Mouse (Mus musculus): ENCODE measurements at regions not wholly inside any gene's neighbourhood (a gene's known extent, or its start where the extent isn't known, plus 50 kb on each side); places are given as distances from the start of the nearest gene placed in this dataset.

GRCm38 (mm10) chr16:19151110-19151509 lies 162.8 kb downstream of the Olfr164 start:
- no peaks in the 10 kb centered on the region for H3K27me3 ChIP-seq (ENCODE audit: control insufficient read depth, insufficient read depth, insufficient read length)
- H3K4me3 ChIP-seq: no peak overlapping the region
- no peaks in the 10 kb centered on the region for H3K36me3 ChIP-seq (ENCODE audit: control insufficient read depth, insufficient read depth)
- H3ac ChIP-seq (ENCODE audit: control insufficient read depth, insufficient read length): no peak overlapping the region
- no peaks in the 10 kb centered on the region for H3K79me2 ChIP-seq (ENCODE audit: control insufficient read depth, insufficient read depth)
- no peak overlapping the region for H3K4me2 ChIP-seq (ENCODE audit: low read depth)
- TF ChIP-seq MYOD1 (IDR thresholded peaks at IDR 0.05; ENCODE audit: control insufficient read depth in 1 of 3, insufficient read length in 2 of 3, low read depth in 2 of 3) (no peak), POLR2A (IDR thresholded peaks at IDR 0.05; ENCODE audit: insufficient read length, low read depth) (no peak), POLR2AphosphoS2 (IDR thresholded peaks at IDR 0.05; ENCODE audit: insufficient read length, low read depth) (no peak), TCF12 (IDR thresholded peaks at IDR 0.05; ENCODE audit: insufficient read depth, poor library complexity, severe bottlenecking) (no peak), USF1 (IDR thresholded peaks at IDR 0.05; ENCODE audit: low read depth) (no peak), MYOG (IDR thresholded peaks at IDR 0.05; ENCODE audit: control insufficient read depth in 1 of 3, insufficient read depth in 1 of 3, insufficient read length in 2 of 3, low read depth in 2 of 3) (no peak), CEBPB (IDR thresholded peaks at IDR 0.05; ENCODE audit: insufficient read depth, poor library complexity, severe bottlenecking) (no peak), E2F4 (IDR thresholded peaks at IDR 0.05; ENCODE audit: insufficient read depth) (no peak), TCF3 (IDR thresholded peaks at IDR 0.05; ENCODE audit: insufficient read length, low read depth) (no peak), SRF (IDR thresholded peaks at IDR 0.05; ENCODE audit: control insufficient read depth, insufficient read length, low read depth) (no peak), MAX (IDR thresholded peaks at IDR 0.05; ENCODE audit: low read depth) (no peak), REST (IDR thresholded peaks at IDR 0.05; ENCODE audit: insufficient read depth, insufficient read length) (no peak)

- TF ChIP-seq TCF12 (IDR thresholded peaks at IDR 0.05; ENCODE audit: insufficient read depth, poor library complexity, severe bottlenecking) (no peak), MYOD1 (IDR thresholded peaks at IDR 0.05; ENCODE audit: control insufficient read depth in 1 of 3, insufficient read length in 2 of 3, low read depth in 2 of 3) (no peak), SRF (IDR thresholded peaks at IDR 0.05; ENCODE audit: control insufficient read depth, insufficient read length, low read depth) (no peak), TCF3 (IDR thresholded peaks at IDR 0.05; ENCODE audit: insufficient read length, low read depth) (no peak), CEBPB (IDR thresholded peaks at IDR 0.05; ENCODE audit: insufficient read depth, poor library complexity, severe bottlenecking) (no peak), POLR2A (IDR thresholded peaks at IDR 0.05; ENCODE audit: insufficient read length, low read depth) (no peak), MYOG (IDR thresholded peaks at IDR 0.05; ENCODE audit: control insufficient read depth in 1 of 3, insufficient read depth in 1 of 3, insufficient read length in 2 of 3, low read depth in 2 of 3) (no peak), MAX (IDR thresholded peaks at IDR 0.05; ENCODE audit: low read depth) (no peak)
- no peak overlapping the region for H3ac ChIP-seq (ENCODE audit: control insufficient read depth, insufficient read length)
- H3K27me3 ChIP-seq (ENCODE audit: control insufficient read depth, insufficient read depth, insufficient read length): no peaks in the 10 kb centered on the region
- H3K4me2 ChIP-seq (ENCODE audit: low read depth): no peak overlapping the region
- H3K36me3 ChIP-seq (ENCODE audit: control insufficient read depth, insufficient read depth): no peaks in the 10 kb centered on the region
- H3K79me2 ChIP-seq (ENCODE audit: control insufficient read depth, insufficient read depth): no peaks in the 10 kb centered on the region
- H3K4me3 ChIP-seq: no peak overlapping the region
Observed at GRCm38 (mm10) chr16:19150582-19150981, 163.3 kb downstream of the Olfr164 start.

GRCm38 (mm10) chr16:19146290-19146983 lies 167.4 kb downstream of the Olfr164 start:
- Histone ChIP-seq H3K4me2 (ENCODE audit: low read depth) (no peak overlapping the region), H3K79me2 (ENCODE audit: control insufficient read depth, insufficient read depth) (no peaks in the 10 kb centered on the region), H3K4me3 (no peak overlapping the region), H3K36me3 (ENCODE audit: control insufficient read depth, insufficient read depth) (no peaks in the 10 kb centered on the region), H3K27me3 (ENCODE audit: control insufficient read depth, insufficient read depth, insufficient read length) (no peaks in the 10 kb centered on the region), H3ac (ENCODE audit: control insufficient read depth, insufficient read length) (no peak overlapping the region)
- TF ChIP-seq MYOD1 (IDR thresholded peaks at IDR 0.05; ENCODE audit: control insufficient read depth in 1 of 3, insufficient read length in 2 of 3, low read depth in 2 of 3) (no peak), TCF12 (IDR thresholded peaks at IDR 0.05; ENCODE audit: insufficient read depth, poor library complexity, severe bottlenecking) (no peak), POLR2AphosphoS2 (IDR thresholded peaks at IDR 0.05; ENCODE audit: insufficient read length, low read depth) (no peak), POLR2A (IDR thresholded peaks at IDR 0.05; ENCODE audit: insufficient read length, low read depth) (no peak), MYOG (IDR thresholded peaks at IDR 0.05; ENCODE audit: control insufficient read depth in 1 of 3, insufficient read depth in 1 of 3, insufficient read length in 2 of 3, low read depth in 2 of 3) (no peak), SRF (IDR thresholded peaks at IDR 0.05; ENCODE audit: control insufficient read depth, insufficient read length, low read depth) (no peak), E2F4 (IDR thresholded peaks at IDR 0.05; ENCODE audit: insufficient read depth) (no peak), CEBPB (IDR thresholded peaks at IDR 0.05; ENCODE audit: insufficient read depth, poor library complexity, severe bottlenecking) (no peak)

All from myocyte (in vitro differentiated cells).